Mouse (Mus musculus) kidney, adult 2 months (tissue): ENCODE data around the gene Fam208a. TPM values are rescaled to one million over a fixed set of nuclear protein-coding genes. Genes with fewer than 3 reads are reported as not detected.

ENCODE experiments used
- DNase-seq: peaks from one replicate; pipeline ENCODE4 v3.0.0; 2021
- H3K27ac ChIP-seq: fragments of 200-500 bp; 2 replicates; pipeline ENCODE4 v1.5.1; 2012; ENCODE audit warnings: low read depth, low read length, control low read depth, inconsistent platforms; ENCODE audit not compliant: insufficient read depth
- H3K27me3 ChIP-seq: fragments of 200-500 bp; replicated peaks from 2 replicates; pipeline ENCODE4 v1.6.1; 2012; ENCODE audit warnings: mild to moderate bottlenecking, moderate library complexity, low read length, inconsistent platforms; ENCODE audit not compliant: control insufficient read depth, insufficient read depth
- H3K36me3 ChIP-seq: fragments of 200-500 bp; 2 replicates; pipeline ENCODE4 v1.6.1; 2012; ENCODE audit warnings: mild to moderate bottlenecking, moderate library complexity, low read length, inconsistent platforms; ENCODE audit not compliant: control insufficient read depth, insufficient read depth
- H3K4me1 ChIP-seq: fragments of 200-500 bp; 2 replicates; pipeline ENCODE4 v1.6.1; 2011; ENCODE audit warnings: low read length; ENCODE audit not compliant: control insufficient read depth, insufficient read depth
- H3K4me3 ChIP-seq: fragments of 200-500 bp; 2 replicates; pipeline ENCODE4 v1.5.1; 2011; ENCODE audit warnings: mild to moderate bottlenecking, low read depth, low read length, control low read depth; ENCODE audit not compliant: insufficient read depth
- CTCF ChIP-seq: fragments of 200-500 bp; conservative IDR thresholded peaks from 2 replicates; pipeline ENCODE4 v1.5.1; 2011; ENCODE audit warnings: low read depth, mild to moderate bottlenecking, control low read depth, low read length, moderate library complexity, mixed read lengths; ENCODE audit not compliant: insufficient read depth, insufficient read length
- POLR2A ChIP-seq: fragments of 200-500 bp; IDR thresholded peaks from one replicate; pipeline ENCODE4 v1.6.1; 2011; ENCODE audit warnings: low read depth, low read length, control low read depth
- WGBS: fragments of 180-500 bp; shearing (Covaris S2); methylation state at CpG from one replicate; pipeline ENCODE4 v1.1.7; 2018; 5-methylcytosine and 5-hydroxymethylcytosine counted together
- polyA plus RNA-seq: library from polyadenylated mRNA; depleted of rRNA; stranded (reverse); fragments of >200 nt; gene quantifications from 2 replicates; pipeline ENCODE4 v1.2.3, GENCODE M21; 2012

Gene Fam208a
- polyA plus RNA-seq, 1 experiment = 6.8 TPM

DNA sequence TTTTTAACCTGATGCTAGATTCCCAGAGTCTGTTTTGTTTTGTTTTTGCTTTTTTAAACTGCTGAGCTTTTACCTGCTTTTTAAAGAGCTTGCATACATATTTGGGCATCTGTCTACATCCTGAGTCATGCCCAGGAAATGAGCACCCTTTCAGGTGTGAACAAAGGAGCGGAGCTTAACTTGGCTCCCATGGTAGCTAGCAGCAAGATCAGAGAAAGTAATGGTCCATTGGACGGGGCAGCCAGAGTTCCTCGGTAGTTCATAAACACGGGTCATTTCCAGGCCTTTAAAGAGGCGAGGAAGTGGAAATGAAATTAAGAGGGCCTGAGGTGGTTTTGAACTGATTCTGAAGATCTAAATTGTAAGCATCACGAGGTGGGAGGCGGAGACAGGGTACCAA is 38.0 kb upstream of the Fam208a start:
- TF ChIP-seq CTCF (no peak), POLR2A (no peak)
- peaks cover 3% of the 10 kb centered on the region; the same call in 1 of the 2 replicates for H3K36me3 ChIP-seq
- 36% methylated on average over 7 of the region's 7 CpGs for WGBS

DNA sequence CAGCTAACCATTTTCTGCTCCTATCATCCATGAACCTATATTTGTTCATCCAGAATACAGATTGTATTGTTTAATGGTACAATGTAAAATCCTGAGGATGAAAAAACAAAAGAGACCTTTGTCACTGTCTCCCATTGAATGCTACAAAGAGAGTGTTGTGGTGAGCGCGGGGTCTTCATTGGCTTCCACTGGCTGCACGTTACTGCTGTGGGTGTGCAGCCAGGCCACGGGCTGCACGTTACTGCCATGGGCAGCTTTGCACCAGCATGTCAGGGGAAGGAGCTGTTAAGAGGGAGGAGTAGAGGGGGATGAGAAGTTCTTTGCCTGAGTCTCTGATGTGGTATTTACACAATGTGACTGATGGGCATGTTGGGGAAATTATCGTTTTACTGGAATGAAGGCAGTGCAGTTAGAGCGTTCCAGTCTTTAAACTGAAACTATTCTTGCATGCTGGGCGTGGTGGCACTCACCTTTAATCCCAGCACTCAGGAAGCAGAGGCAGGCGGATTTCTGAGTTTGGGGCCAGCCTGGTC is 36.8 kb upstream of the Fam208a start:
- Histone ChIP-seq H3K36me3 (no peaks in the 10 kb centered on the region), H3K27ac (no peak overlapping the region), H3K4me1 (no peaks in the 10 kb centered on the region), H3K27me3 (no peaks in the 10 kb centered on the region), H3K4me3 (no peak overlapping the region)
- no peak for DNase-seq
- WGBS = 90% methylated on average over 9 of the region's 9 CpGs
- TF ChIP-seq CTCF (no peak), POLR2A (no peak)

More for the DNA sequence above, 38.0 kb upstream of the Fam208a start:
- Histone ChIP-seq H3K27me3 (no peaks in the 10 kb centered on the region), H3K27ac (no peak overlapping the region), H3K4me3 (no peak overlapping the region), H3K4me1 (no peaks in the 10 kb centered on the region)
- DNase-seq = no peak

DNA sequence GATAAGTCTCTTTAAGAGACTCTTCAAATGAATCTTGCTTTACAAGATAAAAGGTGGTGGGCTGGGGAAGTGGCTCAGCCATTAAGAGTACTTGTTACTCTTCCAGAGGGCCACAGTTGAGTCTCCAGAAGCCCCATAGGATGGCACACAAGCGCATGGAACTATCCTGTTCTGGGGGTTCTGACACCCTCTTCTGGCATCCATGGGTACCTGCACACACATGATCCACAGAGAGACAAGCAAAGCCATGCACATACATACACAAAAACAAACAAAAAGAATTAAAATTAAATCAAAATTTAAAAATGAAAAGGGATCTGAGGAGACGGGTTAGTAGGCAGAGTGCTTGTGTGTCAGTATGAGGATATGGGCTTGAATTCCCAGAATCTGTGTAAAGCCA is 36.0 kb upstream of the Fam208a start:
- Histone ChIP-seq H3K4me1 (no peaks in the 10 kb centered on the region), H3K4me3 (no peak overlapping the region), H3K27me3 (no peaks in the 10 kb centered on the region), H3K27ac (no peak overlapping the region), H3K36me3 (no peaks in the 10 kb centered on the region)
- 93% methylated on average over 2 of the region's 2 CpGs for WGBS
- DNase-seq = no peak
- no peak for TF ChIP-seq POLR2A
- TF ChIP-seq CTCF = peak; percentile 42

DNA sequence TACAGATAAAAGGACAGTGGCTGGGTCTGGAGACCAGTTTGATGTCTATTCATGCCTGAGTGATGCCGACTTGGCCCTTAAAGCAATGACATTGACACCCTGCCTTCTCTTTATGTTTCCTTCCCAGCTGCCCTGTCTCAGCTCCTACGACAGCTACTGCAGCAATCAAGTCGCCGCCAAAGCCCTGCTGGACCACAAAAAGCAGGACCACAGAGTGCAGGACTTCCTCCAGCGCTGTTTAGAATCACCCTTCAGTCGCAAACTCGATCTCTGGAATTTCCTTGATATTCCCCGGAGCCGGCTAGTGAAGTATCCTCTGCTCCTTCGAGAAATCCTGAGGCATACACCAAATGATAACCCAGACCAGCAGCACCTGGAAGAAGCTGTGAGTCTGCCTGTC is 34.8 kb upstream of the Fam208a start:
- 43% methylated on average over 10 of the region's 10 CpGs for WGBS
- Histone ChIP-seq H3K27ac (no peak overlapping the region), H3K27me3 (no peaks in the 10 kb centered on the region), H3K4me1 (no peaks in the 10 kb centered on the region), H3K4me3 (no peak overlapping the region), H3K36me3 (no peaks in the 10 kb centered on the region; the same call in 1 of the 2 replicates)
- no peak for DNase-seq
- TF ChIP-seq POLR2A = no peak
- TF ChIP-seq CTCF = no peak

DNA sequence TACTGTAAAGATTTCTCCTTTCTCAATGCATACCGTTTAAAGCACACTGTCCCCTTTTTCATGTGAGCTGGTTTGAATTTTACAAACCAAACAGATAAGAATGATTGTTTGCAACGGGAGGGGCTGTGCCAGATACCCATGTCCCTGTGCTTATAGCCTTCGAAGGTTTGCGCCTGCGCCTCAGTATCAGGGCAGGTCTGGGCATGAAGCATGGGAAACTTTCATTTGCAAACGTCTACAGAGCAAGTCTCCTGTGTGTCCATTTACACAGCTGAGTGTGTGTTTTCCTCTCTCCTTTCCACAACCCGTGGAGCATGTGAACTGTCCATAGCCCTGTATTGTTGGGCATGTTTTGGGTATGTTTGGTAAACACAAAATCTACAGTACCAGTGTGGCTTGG is 32.2 kb upstream of the Fam208a start:
- Histone ChIP-seq H3K27me3 (no peaks in the 10 kb centered on the region), H3K4me1 (no peaks in the 10 kb centered on the region), H3K27ac (no peak overlapping the region), H3K4me3 (no peak overlapping the region), H3K36me3 (peaks cover 7% of the 10 kb centered on the region)
- WGBS = 77% methylated on average over 7 of the region's 7 CpGs
- TF ChIP-seq POLR2A (no peak), CTCF (no peak)
- no peak for DNase-seq

DNA sequence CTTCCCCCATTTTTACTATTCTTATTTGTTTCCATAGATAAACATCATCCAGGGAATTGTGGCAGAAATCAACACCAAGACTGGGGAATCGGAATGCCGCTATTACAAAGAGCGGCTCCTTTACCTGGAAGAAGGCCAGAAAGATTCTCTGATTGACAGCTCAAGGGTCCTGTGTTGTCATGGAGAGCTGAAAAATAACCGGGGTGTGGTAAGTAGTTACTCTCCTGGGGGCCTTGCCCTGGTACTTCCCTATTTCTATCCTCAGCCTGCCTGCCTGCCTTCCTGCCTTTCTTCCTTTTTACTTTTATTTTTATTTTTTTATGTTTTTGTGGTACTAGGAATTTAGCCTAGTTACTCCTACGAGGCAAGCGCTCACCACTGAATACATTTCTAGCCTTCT is 31.1 kb upstream of the Fam208a start:
- Histone ChIP-seq H3K27me3 (no peaks in the 10 kb centered on the region), H3K36me3 (peaks cover 9% of the 10 kb centered on the region), H3K27ac (no peak overlapping the region), H3K4me1 (no peaks in the 10 kb centered on the region), H3K4me3 (no peak overlapping the region)
- DNase-seq = peak; percentile 43
- 76% methylated on average over 6 of the region's 6 CpGs for WGBS
- TF ChIP-seq CTCF (no peak), POLR2A (no peak)

DNA sequence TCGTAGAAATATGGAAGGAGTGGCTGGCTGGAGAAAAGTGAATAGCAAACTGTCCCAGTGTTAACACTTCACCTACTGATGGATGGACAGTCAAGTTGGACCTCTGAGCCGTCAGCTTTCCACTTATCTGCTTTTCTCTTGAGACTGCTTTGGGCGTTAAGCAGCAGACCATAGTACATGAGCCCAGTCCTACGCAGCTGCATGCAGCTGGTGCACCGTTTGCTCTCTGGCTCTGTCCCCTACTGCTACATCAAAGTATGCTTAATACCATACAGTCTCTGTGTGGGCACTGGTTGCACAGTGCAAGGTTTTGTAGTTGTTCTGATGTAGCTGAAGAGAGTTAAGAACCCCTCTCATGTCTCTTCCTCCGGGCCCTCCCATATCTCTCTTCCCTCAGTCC is 28.1 kb upstream of the Fam208a start:
- Histone ChIP-seq H3K36me3 (peaks cover 9% of the 10 kb centered on the region), H3K4me3 (no peak overlapping the region), H3K4me1 (no peaks in the 10 kb centered on the region), H3K27ac (no peak overlapping the region), H3K27me3 (no peaks in the 10 kb centered on the region)
- TF ChIP-seq POLR2A = no peak
- TF ChIP-seq CTCF = no peak
- WGBS = 77% methylated on average over 6 of the region's 6 CpGs
- no peak for DNase-seq
